Mouse (Mus musculus): Measurements from ENCODE around the gene Mogat1. TPM values are rescaled to one million over a fixed set of nuclear protein-coding genes. Genes with fewer than 3 reads are reported as not detected.

Gene Mogat1
- polyA plus RNA-seq, 1 experiment, result 0.23 TPM

GRCm38 (mm10) chr1:78512756-78513155, 2.0 kb downstream of the Mogat1 start:
- TF ChIP-seq CTCF (IDR thresholded peaks at IDR 0.05; ENCODE audit: borderline replicate concordance, extremely low read depth, insufficient read depth, insufficient read length) (no peak), POLR2A (IDR thresholded peaks at IDR 0.05; ENCODE audit: borderline replicate concordance, extremely low read depth, insufficient read depth, insufficient read length, poor library complexity, severe bottlenecking) (no peak)
- DNase-seq (ENCODE audit: low read depth), result no peak

GRCm38 (mm10) chr1:78518907-78519306, 8.1 kb downstream of the Mogat1 start:
- TF ChIP-seq POLR2A (IDR thresholded peaks at IDR 0.05; ENCODE audit: borderline replicate concordance, extremely low read depth, insufficient read depth, insufficient read length, poor library complexity, severe bottlenecking) (no peak), CTCF (IDR thresholded peaks at IDR 0.05; ENCODE audit: borderline replicate concordance, extremely low read depth, insufficient read depth, insufficient read length) (no peak)
- DNase-seq (ENCODE audit: low read depth), result no peak

- DNase-seq (ENCODE audit: low read depth), result peak; percentile 68
- TF ChIP-seq CTCF (IDR thresholded peaks at IDR 0.05; ENCODE audit: borderline replicate concordance, extremely low read depth, insufficient read depth, insufficient read length), result peak; percentile 91
- TF ChIP-seq POLR2A (IDR thresholded peaks at IDR 0.05; ENCODE audit: borderline replicate concordance, extremely low read depth, insufficient read depth, insufficient read length, poor library complexity, severe bottlenecking), result no peak
These were observed 14.5 kb downstream of the Mogat1 start for GRCm38 (mm10) chr1:78525189-78525886.

- TF ChIP-seq CTCF (IDR thresholded peaks at IDR 0.05; ENCODE audit: borderline replicate concordance, extremely low read depth, insufficient read depth, insufficient read length) (no peak), POLR2A (IDR thresholded peaks at IDR 0.05; ENCODE audit: borderline replicate concordance, extremely low read depth, insufficient read depth, insufficient read length, poor library complexity, severe bottlenecking) (no peak)
- DNase-seq (ENCODE audit: low read depth), result no peak
These were observed 17.6 kb downstream of the Mogat1 start for GRCm38 (mm10) chr1:78528356-78528755.

- TF ChIP-seq CTCF (IDR thresholded peaks at IDR 0.05; ENCODE audit: borderline replicate concordance, extremely low read depth, insufficient read depth, insufficient read length) (no peak), POLR2A (IDR thresholded peaks at IDR 0.05; ENCODE audit: borderline replicate concordance, extremely low read depth, insufficient read depth, insufficient read length, poor library complexity, severe bottlenecking) (no peak)
- DNase-seq (ENCODE audit: low read depth), result no peak
These were observed 18.2 kb downstream of the Mogat1 start for GRCm38 (mm10) chr1:78529011-78529410.

- peak; percentile 38 for DNase-seq (ENCODE audit: low read depth)
- no peak for TF ChIP-seq POLR2A (IDR thresholded peaks at IDR 0.05; ENCODE audit: borderline replicate concordance, extremely low read depth, insufficient read depth, insufficient read length, poor library complexity, severe bottlenecking)
These were observed 19.9 kb downstream of the Mogat1 start for GRCm38 (mm10) chr1:78530500-78531215.

GRCm38 (mm10) chr1:78532184-78532800, 21.5 kb downstream of the Mogat1 start:
- DNase-seq (ENCODE audit: low read depth), result no peak
- TF ChIP-seq POLR2A (IDR thresholded peaks at IDR 0.05; ENCODE audit: borderline replicate concordance, extremely low read depth, insufficient read depth, insufficient read length, poor library complexity, severe bottlenecking), result no peak
- TF ChIP-seq CTCF (IDR thresholded peaks at IDR 0.05; ENCODE audit: borderline replicate concordance, extremely low read depth, insufficient read depth, insufficient read length), result no peak

- no peak for DNase-seq (ENCODE audit: low read depth)
- TF ChIP-seq POLR2A (IDR thresholded peaks at IDR 0.05; ENCODE audit: borderline replicate concordance, extremely low read depth, insufficient read depth, insufficient read length, poor library complexity, severe bottlenecking) (no peak), CTCF (IDR thresholded peaks at IDR 0.05; ENCODE audit: borderline replicate concordance, extremely low read depth, insufficient read depth, insufficient read length) (no peak)
These were observed 23.8 kb downstream of the Mogat1 start for GRCm38 (mm10) chr1:78534428-78535150.

- DNase-seq (ENCODE audit: low read depth), result peak; percentile 81
- TF ChIP-seq POLR2A (IDR thresholded peaks at IDR 0.05; ENCODE audit: borderline replicate concordance, extremely low read depth, insufficient read depth, insufficient read length, poor library complexity, severe bottlenecking) (no peak), CTCF (IDR thresholded peaks at IDR 0.05; ENCODE audit: borderline replicate concordance, extremely low read depth, insufficient read depth, insufficient read length) (peak; percentile 89)
These were observed 25.7 kb downstream of the Mogat1 start for GRCm38 (mm10) chr1:78536310-78537164.

- peak; percentile 85 for DNase-seq (ENCODE audit: low read depth)
These were observed 26.8 kb downstream of the Mogat1 start for GRCm38 (mm10) chr1:78537494-78538010.

More at GRCm38 (mm10) chr1:78537494-78538010, 26.8 kb downstream of the Mogat1 start:
- no peak for TF ChIP-seq POLR2A (IDR thresholded peaks at IDR 0.05; ENCODE audit: borderline replicate concordance, extremely low read depth, insufficient read depth, insufficient read length, poor library complexity, severe bottlenecking)
- no peak for TF ChIP-seq CTCF (IDR thresholded peaks at IDR 0.05; ENCODE audit: borderline replicate concordance, extremely low read depth, insufficient read depth, insufficient read length)

Data from brain, embryonic 14.5 days (tissue).